In genomic region chr9:115407901-115408470, GRCm38 (mm10) we compare ENCODE assay signal across 31 mouse cellular contexts.
DNase-seq lines count a peak whose midpoint lies in the region; ATAC-seq lines count a peak whose summit lies in the region.
"Had no signal": no experiment of that assay in that cellular context is flagged by ENCODE, and none has a peak within 500 bp of the region (broad histone marks: within the 10 kb centered on the region; RNA-seq: fewer than 3 reads in every experiment).

No protein-coding gene starts in this region.

- H3K9ac ChIP-seq in midbrain, embryonic 11.5 days (ENCODE audit: low read length): no peak overlapping the region
- no peak overlapping the region for H3K9ac ChIP-seq in midbrain, embryonic 14.5 days (replicated peaks; ENCODE audit: low read length)
- no peak overlapping the region for H3K9ac ChIP-seq in forebrain, embryonic 14.5 days (ENCODE audit: low read length)
- H3K9ac ChIP-seq: embryonic facial prominence, embryonic 12.5 days; forebrain, embryonic 15.5 days; hindbrain, embryonic 12.5 days; kidney, embryonic 15.5 days; liver, embryonic 12.5 days; liver, postnatal 0 days; midbrain, embryonic 13.5 days; neural tube, embryonic 15.5 days had no signal

- no peak overlapping the region for H3K4me2 ChIP-seq in midbrain, embryonic 11.5 days
- no peak overlapping the region for H3K4me2 ChIP-seq in midbrain, embryonic 14.5 days (ENCODE audit: low read length)
- no peak overlapping the region for H3K4me2 ChIP-seq in forebrain, embryonic 14.5 days (ENCODE audit: low read length)
- H3K4me2 ChIP-seq: embryonic facial prominence, embryonic 12.5 days; forebrain, embryonic 15.5 days; heart, embryonic 11.5 days; hindbrain, embryonic 12.5 days; kidney, embryonic 15.5 days; liver, embryonic 12.5 days; midbrain, embryonic 13.5 days; neural tube, embryonic 15.5 days had no signal

- H3K27ac ChIP-seq in midbrain, embryonic 11.5 days (ENCODE audit: low read depth, low read length): no peak overlapping the region
- H3K27ac ChIP-seq in midbrain, embryonic 14.5 days (replicated peaks; ENCODE audit: low read depth, low read length): no peak overlapping the region
- H3K27ac ChIP-seq in forebrain, embryonic 14.5 days (ENCODE audit: low read depth, low read length): no peak overlapping the region
- H3K27ac ChIP-seq: embryonic facial prominence, embryonic 12.5 days; forebrain, embryonic 15.5 days; hindbrain, embryonic 12.5 days; hindbrain, postnatal 0 days; kidney, embryonic 15.5 days; liver, embryonic 12.5 days; midbrain, embryonic 13.5 days; neural tube, embryonic 15.5 days had no signal

- H3K4me1 ChIP-seq in midbrain, embryonic 11.5 days (ENCODE audit: control insufficient read depth, insufficient read depth, low read length): no peaks in the 10 kb centered on the region
- H3K4me1 ChIP-seq in midbrain, embryonic 14.5 days (ENCODE audit: control insufficient read depth, insufficient read depth, low read length): no peaks in the 10 kb centered on the region
- no peaks in the 10 kb centered on the region for H3K4me1 ChIP-seq in forebrain, embryonic 14.5 days (ENCODE audit: control insufficient read depth, insufficient read depth, low read length)
- H3K4me1 ChIP-seq: hindbrain, embryonic 12.5 days; liver, embryonic 12.5 days had no signal

- H3K36me3 ChIP-seq in midbrain, embryonic 11.5 days (ENCODE audit: control insufficient read depth, insufficient read depth, low read length): no peaks in the 10 kb centered on the region
- no peaks in the 10 kb centered on the region for H3K36me3 ChIP-seq in midbrain, embryonic 14.5 days (ENCODE audit: control insufficient read depth, insufficient read depth, low read length)
- no peaks in the 10 kb centered on the region for H3K36me3 ChIP-seq in forebrain, embryonic 14.5 days (ENCODE audit: control insufficient read depth, insufficient read depth, low read length)
- H3K36me3 ChIP-seq: embryonic facial prominence, embryonic 12.5 days; forebrain, embryonic 15.5 days; G1E; hindbrain, embryonic 12.5 days; kidney, embryonic 15.5 days; liver, embryonic 12.5 days; midbrain, embryonic 13.5 days; neural tube, embryonic 15.5 days had no signal

- no peaks in the 10 kb centered on the region for H3K9me3 ChIP-seq in midbrain, embryonic 11.5 days (ENCODE audit: control insufficient read depth, low read length)
- no peaks in the 10 kb centered on the region for H3K9me3 ChIP-seq in midbrain, embryonic 14.5 days (ENCODE audit: control insufficient read depth, low read length)
- no peaks in the 10 kb centered on the region for H3K9me3 ChIP-seq in forebrain, embryonic 14.5 days (replicated peaks; ENCODE audit: control insufficient read depth, low read length)
- H3K9me3 ChIP-seq: embryonic facial prominence, embryonic 12.5 days; forebrain, embryonic 15.5 days; hindbrain, embryonic 12.5 days; kidney, embryonic 15.5 days; liver, embryonic 12.5 days; megakaryocyte, embryonic 14.5 days; midbrain, embryonic 13.5 days; neural tube, embryonic 15.5 days had no signal

- H3K27me3 ChIP-seq in midbrain, embryonic 11.5 days (ENCODE audit: control insufficient read depth, insufficient read depth, low read length): no peaks in the 10 kb centered on the region
- no peaks in the 10 kb centered on the region for H3K27me3 ChIP-seq in midbrain, embryonic 14.5 days (ENCODE audit: control insufficient read depth, insufficient read depth, low read length)
- H3K27me3 ChIP-seq in forebrain, embryonic 14.5 days (replicated peaks; ENCODE audit: control insufficient read depth, insufficient read depth, low read length): no peaks in the 10 kb centered on the region
- H3K27me3 ChIP-seq: embryonic facial prominence, embryonic 12.5 days; forebrain, embryonic 15.5 days; hindbrain, embryonic 12.5 days; kidney, embryonic 15.5 days; liver, embryonic 12.5 days; midbrain, embryonic 13.5 days; neural tube, embryonic 15.5 days; Patski had no signal

- no peak for ATAC-seq in midbrain, embryonic 11.5 days (ENCODE audit: low FRiP score)
- no peak for ATAC-seq in midbrain, embryonic 14.5 days (ENCODE audit: low FRiP score, low TSS enrichment)
- peak; percentile 67 for ATAC-seq in CD4-positive, CD25-positive, alpha-beta regulatory T cell, adult 4 months
- ATAC-seq in forebrain, embryonic 14.5 days: no peak
- ATAC-seq: forebrain, embryonic 15.5 days; hindbrain, postnatal 0 days; intestine, postnatal 0 days; liver, embryonic 12.5 days; liver, postnatal 0 days; midbrain, embryonic 13.5 days; Patski had no signal

- 94% methylated on average over 21 of the region's 21 CpGs for WGBS in midbrain, embryonic 11.5 days
- WGBS in midbrain, embryonic 14.5 days: 94% methylated on average over 21 of the region's 21 CpGs
- WGBS in forebrain, embryonic 14.5 days: 93% methylated on average over 21 of the region's 21 CpGs

- DNase-seq in midbrain, embryonic 11.5 days (ENCODE audit: low spot score, missing footprints): peak; percentile 28
- DNase-seq in midbrain, embryonic 14.5 days: no peak
- DNase-seq in A20 (ENCODE audit: low read depth, low spot score): peak; percentile 56
- DNase-seq in adrenal gland, postnatal 14 days: peak; percentile 52
- DNase-seq in lung, postnatal 25 days (ENCODE audit: low spot score): no peak
- DNase-seq in retina, postnatal 1 day: no peak
- DNase-seq in forebrain, embryonic 14.5 days (ENCODE audit: low spot score): no peak
- DNase-seq: cerebellum, adult 8-10 months; embryo, embryonic 11 days; gastrocnemius, postnatal 36 days; heart, adult 18-20 months; heart, postnatal 36 days; kidney, postnatal 36 days; liver, postnatal 0 days; lung, postnatal 4 days; right cerebral cortex, postnatal 25 days; spleen, adult 18-20 months had no signal

- no peak overlapping the region for H3K4me3 ChIP-seq in midbrain, embryonic 11.5 days (ENCODE audit: low read depth, low read length)
- H3K4me3 ChIP-seq in midbrain, embryonic 14.5 days (replicated peaks; ENCODE audit: low read depth, low read length): no peak overlapping the region
- no peak overlapping the region for H3K4me3 ChIP-seq in forebrain, embryonic 14.5 days (ENCODE audit: low read depth, low read length)
- H3K4me3 ChIP-seq: embryonic facial prominence, embryonic 12.5 days; forebrain, embryonic 15.5 days; hindbrain, embryonic 12.5 days; kidney, embryonic 15.5 days; liver, embryonic 12.5 days; megakaryocyte, embryonic 14.5 days; midbrain, embryonic 13.5 days; neural tube, embryonic 15.5 days had no signal

Comparison
In these comparisons a context has a peak if more than half of its experiments do, and no peak if none do; other contexts are left out.
1. DNase-seq: peak in midbrain, embryonic 11.5 days (single experiment), A20 (single experiment) and adrenal gland, postnatal 14 days (single experiment); none in midbrain, embryonic 14.5 days (single experiment), lung, postnatal 25 days (single experiment), retina, postnatal 1 day (single experiment) and forebrain, embryonic 14.5 days (single experiment).